Mouse (Mus musculus) megakaryocyte, embryonic 14.5 days (primary cell): ENCODE measurements around the gene Cadm1.

Source experiments
- FLI1 ChIP-seq: IDR thresholded peaks from 2 replicates; pipeline ENCODE4 v1.6.1; 2012; ENCODE audit warnings: low read length, inconsistent platforms, mixed read lengths
- GATA1 ChIP-seq: IDR thresholded peaks from 3 replicates; pipeline ENCODE4 v1.6.1; 2012; ENCODE audit warnings: mixed read lengths, low read length, inconsistent platforms, borderline replicate concordance

- TF ChIP-seq GATA1 (no peak), FLI1 (no peak)
These were observed 249.3 kb downstream of the Cadm1 start for GRCm38 (mm10) chr9:47779291-47779690.
